Mouse (Mus musculus) gastrocnemius, adult 2 months (tissue): ENCODE results near the gene Zp2. TPM values are rescaled to one million over a fixed set of nuclear protein-coding genes. Genes with fewer than 3 reads are reported as not detected.

Source experiments
- DNase-seq: peaks from one replicate; pipeline ENCODE4 v3.0.0; 2022
- H3K27ac ChIP-seq: fragments of 200-600 bp; 2 replicates; pipeline ENCODE4 v1.8.1; 2022; ENCODE audit warnings: mild to moderate bottlenecking
- H3K4me3 ChIP-seq: fragments of 200-600 bp; 2 replicates; pipeline ENCODE4 v1.8.1; 2022; ENCODE audit warnings: mild to moderate bottlenecking, moderate library complexity
- CTCF ChIP-seq: fragments of 200-600 bp; IDR thresholded peaks from 2 replicates; pipeline ENCODE4 v1.8.1; 2022; ENCODE audit warnings: antibody characterized with exemption, mild to moderate bottlenecking, moderate library complexity
- intact Hi-C: fragments of 180-260 bp; cut with DNase I; formaldehyde crosslinking; loops from one replicate; pipeline ENCODE4 v1.15.1; 2025
- total RNA-seq, 2 experiments: library from RNA; stranded (reverse); gene quantifications; 2 replicates each; pipeline ENCODE4 v1.2.3; 2021

Zp2 gene
- total RNA-seq, 2 experiments from 2014 or later: 0.31 to 0.78 TPM

GRCm38 (mm10) chr7:120123776-120124175 lies 21.3 kb downstream of the Zp2 start:
- peak; percentile 59 for DNase-seq
- Histone ChIP-seq H3K27ac (peak overlapping the region; percentile 41), H3K4me3 (no peak overlapping the region)
- intact Hi-C loops: loop anchor here (1.0 to 2.0 kb wide), 2 partner anchors 81 to 274 kb away; no protein-coding TSS in a partner anchor
- no peak for TF ChIP-seq CTCF

GRCm38 (mm10) chr7:120117529-120117928 lies 27.6 kb downstream of the Zp2 start:
- intact Hi-C loops: no loop called here
- Histone ChIP-seq H3K27ac (no peak overlapping the region), H3K4me3 (no peak overlapping the region)
- TF ChIP-seq CTCF: no peak
- no peak for DNase-seq

- intact Hi-C loops: no loop called here
- no peak for DNase-seq
- no peak overlapping the region for H3K27ac ChIP-seq
- TF ChIP-seq CTCF: no peak
- H3K4me3 ChIP-seq: no peak overlapping the region
Observed at GRCm38 (mm10) chr7:120116976-120117375, 28.1 kb downstream of the Zp2 start.

GRCm38 (mm10) chr7:120109676-120110075 lies 35.4 kb downstream of the Zp2 start:
- intact Hi-C loops: no loop called here
- Histone ChIP-seq H3K4me3 (no peak overlapping the region), H3K27ac (no peak overlapping the region)
- no peak for TF ChIP-seq CTCF
- no peak for DNase-seq

GRCm38 (mm10) chr7:120106356-120106755 lies 38.7 kb downstream of the Zp2 start:
- intact Hi-C loops: no loop called here
- TF ChIP-seq CTCF: no peak
- no peak for DNase-seq
- Histone ChIP-seq H3K27ac (no peak overlapping the region), H3K4me3 (no peak overlapping the region)

- H3K4me3 ChIP-seq: no peak overlapping the region
- DNase-seq: no peak
- intact Hi-C loops: loop anchor here (5.0 kb wide), 1 partner anchor 213 kb away; no protein-coding TSS in a partner anchor
- 0 out of 2 replicates have a peak, but pooled peaks have one; percentile 0 for TF ChIP-seq CTCF
- H3K27ac ChIP-seq: no peak overlapping the region
Observed at GRCm38 (mm10) chr7:120104975-120105374, 40.1 kb downstream of the Zp2 start.

GRCm38 (mm10) chr7:120103019-120103567 lies 42.0 kb downstream of the Zp2 start:
- intact Hi-C loops: loop anchor here (5.0 kb wide), 1 partner anchor 211 kb away; no protein-coding TSS in a partner anchor
- no peak for TF ChIP-seq CTCF
- peak; percentile 34 for DNase-seq

GRCm38 (mm10) chr7:120102164-120102972 lies 42.7 kb downstream of the Zp2 start, which contains the start of gene Tmem159:
Tmem159 (plus strand) TSS chr7:120102353.
- intact Hi-C loops: loop anchor here (5.0 kb wide), 1 partner anchor 210 kb away; no protein-coding TSS in a partner anchor
- peak within 1 kb of the TSS; percentile 86 for H3K27ac ChIP-seq
- no peak; the same call in 1 of the 2 replicates for TF ChIP-seq CTCF
- peak; percentile 96 for DNase-seq
- H3K4me3 ChIP-seq: peak within 1 kb of the TSS; percentile 95

More at GRCm38 (mm10) chr7:120103019-120103567, 42.0 kb downstream of the Zp2 start:
- Histone ChIP-seq H3K27ac (peak overlapping the region; percentile 86), H3K4me3 (peak overlapping the region; percentile 95)

GRCm38 (mm10) chr7:120098403-120098802 lies 46.7 kb downstream of the Zp2 start:
- Histone ChIP-seq H3K27ac (peak overlapping the region; percentile 16; the same call in 1 of the 2 replicates), H3K4me3 (no peak overlapping the region)
- peak; percentile 84 for DNase-seq
- intact Hi-C loops: loop anchor here (5.0 kb wide), 1 partner anchor 251 kb away; no protein-coding TSS in a partner anchor
- peak; percentile 89 for TF ChIP-seq CTCF

- peak; percentile 71 for TF ChIP-seq CTCF
- intact Hi-C loops: loop anchor here (5.0 kb wide), 1 partner anchor 251 kb away; no protein-coding TSS in a partner anchor
- Histone ChIP-seq H3K4me3 (no peak overlapping the region; the same call in 1 of the 2 replicates), H3K27ac (peak overlapping the region; percentile 16; the same call in 1 of the 2 replicates)
- DNase-seq: peak; percentile 69
Observed at GRCm38 (mm10) chr7:120097845-120098244, 47.2 kb downstream of the Zp2 start.

- DNase-seq: no peak
- Histone ChIP-seq H3K4me3 (no peak within 1 kb of the TSS), H3K27ac (no peak within 1 kb of the TSS)
- TF ChIP-seq CTCF: no peak
- intact Hi-C loops: loop anchor here (2.0 to 5.0 kb wide), 2 partner anchors 108 to 248 kb away; partner anchors contain the start of genes Abca14 and Crym
Observed at GRCm38 (mm10) chr7:120095180-120095579, 49.9 kb downstream of the Zp2 start, which contains the start of gene Dnah3. Dnah3 (minus strand) TSS chr7:120095280.

GRCm38 (mm10) chr7:120094216-120094615 lies 50.9 kb downstream of the Zp2 start:
- Histone ChIP-seq H3K27ac (no peak overlapping the region), H3K4me3 (no peak overlapping the region)
- TF ChIP-seq CTCF: no peak
- DNase-seq: no peak
- intact Hi-C loops: loop anchor here (2.0 kb wide), 1 partner anchor 109 kb away; the partner anchor contains the start of genes Abca14 and Crym
